11 mouse cellular contexts compared by ENCODE assay signal in the genomic region with DNA sequence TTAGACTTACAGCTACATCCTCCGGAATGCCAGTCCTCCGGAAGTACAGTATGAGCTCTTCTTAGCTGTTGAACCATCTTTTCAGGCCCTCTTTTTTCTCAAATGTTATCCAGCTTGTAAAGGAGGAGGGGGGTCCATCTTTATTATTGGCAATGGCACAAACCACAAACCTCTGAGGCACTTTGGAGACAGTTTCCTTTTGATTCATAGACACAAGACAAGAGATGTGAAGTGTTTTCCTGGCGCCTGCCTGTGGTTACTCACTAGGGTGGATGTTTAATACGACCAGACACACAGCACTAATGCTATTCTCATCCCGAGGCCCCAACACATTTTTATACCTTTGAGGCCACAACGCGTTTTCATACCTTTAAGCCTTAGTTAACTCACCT. TPM values are rescaled to one million over a fixed set of nuclear protein-coding genes. Genes with fewer than 3 reads are reported as not detected.
A peak's percentile ranks its signal among the peaks of the same experiment; 100 is the strongest.
DNase-seq lines count a peak whose midpoint lies in the region; ATAC-seq and TF ChIP-seq lines count a peak whose summit lies in the region.
"Had no signal": no experiment of that assay in that cellular context is flagged by ENCODE, and none has a peak within 500 bp of the region (broad histone marks: within the 10 kb centered on the region; RNA-seq: fewer than 3 reads in every experiment).

No protein-coding gene starts in this region.

- WGBS in kidney, postnatal 0 days: 51% methylated on average over 7 of the region's 7 CpGs
- WGBS in intestine, embryonic 14.5 days: 50% methylated on average over 7 of the region's 7 CpGs
- 46% methylated on average over 7 of the region's 7 CpGs for WGBS in stomach, embryonic 15.5 days
- WGBS in forebrain, postnatal 0 days: 67% methylated on average over 7 of the region's 7 CpGs

- H3K4me2 ChIP-seq in kidney, postnatal 0 days (ENCODE audit: low read length): no peak overlapping the region
- H3K4me2 ChIP-seq in intestine, embryonic 14.5 days (ENCODE audit: low read length): no peak overlapping the region
- no peak overlapping the region for H3K4me2 ChIP-seq in stomach, embryonic 15.5 days
- H3K4me2 ChIP-seq in forebrain, postnatal 0 days (ENCODE audit: low read depth): no peak overlapping the region

- H3K27me3 ChIP-seq in kidney, postnatal 0 days (ENCODE audit: insufficient read depth, low read length): no peaks in the 10 kb centered on the region
- no peaks in the 10 kb centered on the region for H3K27me3 ChIP-seq in intestine, embryonic 14.5 days (replicated peaks; ENCODE audit: control insufficient read depth, insufficient read depth, low read length)
- H3K27me3 ChIP-seq in stomach, embryonic 15.5 days (replicated peaks): no peaks in the 10 kb centered on the region
- no peaks in the 10 kb centered on the region for H3K27me3 ChIP-seq in forebrain, postnatal 0 days (ENCODE audit: insufficient read depth, low read length)

- intact Hi-C loops in left cerebral cortex, postnatal 14 days (cut with DNase I): no loop called here

- no peaks in the 10 kb centered on the region for H3K4me1 ChIP-seq in kidney, postnatal 0 days (replicated peaks; ENCODE audit: insufficient read depth, low read length)
- H3K4me1 ChIP-seq in intestine, embryonic 14.5 days (replicated peaks; ENCODE audit: control insufficient read depth, insufficient read depth, low read length): peaks cover 28% of the 10 kb centered on the region
- H3K4me1 ChIP-seq in stomach, embryonic 15.5 days: peaks cover 13% of the 10 kb centered on the region
- H3K4me1 ChIP-seq in forebrain, postnatal 0 days (ENCODE audit: insufficient read depth): no peaks in the 10 kb centered on the region

- no peak overlapping the region for H3K9ac ChIP-seq in kidney, postnatal 0 days (ENCODE audit: low read depth, low read length)
- H3K9ac ChIP-seq in intestine, embryonic 14.5 days (ENCODE audit: low read length): no peak overlapping the region
- no peak overlapping the region for H3K9ac ChIP-seq in stomach, embryonic 15.5 days
- H3K9ac ChIP-seq in forebrain, postnatal 0 days: no peak overlapping the region

- no peak for ATAC-seq in kidney, postnatal 0 days (replicated peaks; ENCODE audit: low FRiP score, low read depth)
- ATAC-seq in intestine, embryonic 14.5 days (replicated peaks; ENCODE audit: low FRiP score, low TSS enrichment, low read depth): no peak
- ATAC-seq in stomach, embryonic 15.5 days (ENCODE audit: insufficient read depth, low FRiP score, low read depth): no peak
- ATAC-seq in forebrain, postnatal 0 days: no peak
- ATAC-seq: hindbrain, embryonic 16.5 days had no signal

- no peak overlapping the region for H3K4me3 ChIP-seq in kidney, postnatal 0 days (replicated peaks; ENCODE audit: low read depth, low read length)
- H3K4me3 ChIP-seq in intestine, embryonic 14.5 days (ENCODE audit: low read depth, low read length): no peak overlapping the region
- no peak overlapping the region for H3K4me3 ChIP-seq in stomach, embryonic 15.5 days (replicated peaks)
- no peak overlapping the region for H3K4me3 ChIP-seq in forebrain, postnatal 0 days (ENCODE audit: low read depth, low read length)
- H3K4me3 ChIP-seq: layer of hippocampus, adult 2 months had no signal

- H3K36me3 ChIP-seq in kidney, postnatal 0 days (ENCODE audit: insufficient read depth, low read length): no peaks in the 10 kb centered on the region
- no peaks in the 10 kb centered on the region for H3K36me3 ChIP-seq in intestine, embryonic 14.5 days (ENCODE audit: control insufficient read depth, insufficient read depth, low read length)
- H3K36me3 ChIP-seq in stomach, embryonic 15.5 days: no peaks in the 10 kb centered on the region
- H3K36me3 ChIP-seq in forebrain, postnatal 0 days (ENCODE audit: insufficient read depth): no peaks in the 10 kb centered on the region

- peak overlapping the region; percentile 85 for H3K27ac ChIP-seq in kidney, postnatal 0 days
- H3K27ac ChIP-seq in intestine, embryonic 14.5 days (ENCODE audit: low read depth): peak overlapping the region; percentile 88
- peak overlapping the region; percentile 85 for H3K27ac ChIP-seq in stomach, embryonic 15.5 days
- H3K27ac ChIP-seq in forebrain, postnatal 0 days (ENCODE audit: low read depth, low read length): no peak overlapping the region
- H3K27ac ChIP-seq: layer of hippocampus, adult 2 months had no signal

- no peak for DNase-seq in kidney, postnatal 0 days (ENCODE audit: low spot score)
- DNase-seq in kidney, postnatal 10 days: no peak
- DNase-seq in Muller cell, postnatal 12 days (ENCODE audit: inconsistent ontology term): peak; percentile 72
- no peak for DNase-seq in intestine, embryonic 14.5 days (ENCODE audit: low spot score)
- no peak for DNase-seq in forebrain, postnatal 0 days
- no peak for DNase-seq in left cerebral cortex, postnatal 14 days (ENCODE audit: low spot score in 2 of 2)
- DNase-seq: cerebellum, adult 9-11 months; right cerebral cortex, postnatal 25 days had no signal

- no peaks in the 10 kb centered on the region for H3K9me3 ChIP-seq in kidney, postnatal 0 days (replicated peaks; ENCODE audit: low read length)
- no peaks in the 10 kb centered on the region for H3K9me3 ChIP-seq in intestine, embryonic 14.5 days (ENCODE audit: control insufficient read depth, low read length)
- no peaks in the 10 kb centered on the region for H3K9me3 ChIP-seq in stomach, embryonic 15.5 days
- no peaks in the 10 kb centered on the region for H3K9me3 ChIP-seq in forebrain, postnatal 0 days (ENCODE audit: low read length)

- no peak for TF ChIP-seq CTCF in kidney, postnatal 0 days (IDR thresholded peaks at IDR 0.05; ENCODE audit: low read depth)
- TF ChIP-seq CTCF in forebrain, postnatal 0 days (IDR thresholded peaks at IDR 0.05; ENCODE audit: low read depth): no peak

RNA-seq across cellular contexts. Expression of a gene that starts 28.1 kb away (rescaled TPM):
- polyA plus RNA-seq in kidney, postnatal 0 days (2015; fragmentation: Nextera tagmentation; extraction: Ambion mirVana): 577 and 637 TPM in 2 replicates
- 1,186 and 1,326 TPM in 2 replicates for polyA plus RNA-seq in intestine, embryonic 14.5 days (2014; fragmentation: Nextera tagmentation; extraction: Ambion mirVana)
- 1,038 and 1,102 TPM in 2 replicates for polyA plus RNA-seq in stomach, embryonic 15.5 days (2015; fragmentation: Nextera tagmentation; extraction: Ambion mirVana)
- total RNA-seq in forebrain, postnatal 0 days (2014; rRNA removed): 131 and 133 TPM in 2 replicates
- polyA plus RNA-seq in forebrain, postnatal 0 days (2015; fragmentation: Nextera tagmentation; extraction: Ambion mirVana): 120 and 134 TPM in 2 replicates
- total RNA-seq in left cerebral cortex, postnatal 14 days (2021): 100 to 1,000 TPM; 204 to 207 TPM
